Mouse (Mus musculus) megakaryocyte-erythroid progenitor cell, adult 5-6 weeks (primary cell): ENCODE data around the gene Gm11084. TPM values are rescaled to one million over a fixed set of nuclear protein-coding genes. Genes with fewer than 3 reads are reported as not detected.
"Not testable (repeated sequence)": the region's sequence is repeated elsewhere in the genome, so short reads cannot be mapped to it uniquely, and the experiment has no call there.

ENCODE experiments used
- ATAC-seq: replicated peaks from 2 replicates; pipeline ENCODE4 v1.8.0; 2016; ENCODE audit warnings: mild to moderate bottlenecking, inconsistent platforms; ENCODE audit not compliant: severe bottlenecking, poor library complexity, low FRiP score, low TSS enrichment
- total RNA-seq, 2 experiments: library from RNA; stranded (forward) in 1 of 2; stranded (reverse) in 1 of 2; fragments of 200-1000, 215-1000 nt in 1 of 2; fragments of >200 nt in 1 of 2; fragmentation: Nextera tagmentation in 1 of 2; gene quantifications; 2 replicates each; pipeline ENCODE4 v1.2.3; 2014 to 2017

Gm11084 gene
- total RNA-seq (2014; fragmentation: Nextera tagmentation) (not detected in 2 replicates), total RNA-seq (2017) (not detected in 2 replicates)

DNA sequence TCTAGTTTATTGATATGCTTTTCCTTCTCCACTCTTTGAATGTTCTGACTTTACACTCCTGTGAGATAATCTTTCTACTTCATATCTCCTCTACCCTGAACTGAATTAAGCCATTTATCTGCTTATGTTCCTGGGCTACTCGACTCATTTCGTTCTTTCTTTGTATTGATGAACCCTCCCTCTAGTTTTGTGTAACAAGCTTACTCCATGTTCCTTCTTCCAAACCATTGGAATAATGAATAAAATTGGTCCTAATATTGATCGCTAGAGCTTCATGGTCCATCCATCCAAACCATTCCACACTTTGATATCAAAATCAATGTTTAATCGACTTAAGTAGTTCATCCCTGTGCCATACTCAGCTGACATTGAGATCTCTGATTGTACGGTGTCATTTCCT is at the start of gene Gm11084:
TSS of gene Gm11084 (minus strand) at position 101 of the 400 bp plus-strand sequence.
- no peak for ATAC-seq

DNA sequence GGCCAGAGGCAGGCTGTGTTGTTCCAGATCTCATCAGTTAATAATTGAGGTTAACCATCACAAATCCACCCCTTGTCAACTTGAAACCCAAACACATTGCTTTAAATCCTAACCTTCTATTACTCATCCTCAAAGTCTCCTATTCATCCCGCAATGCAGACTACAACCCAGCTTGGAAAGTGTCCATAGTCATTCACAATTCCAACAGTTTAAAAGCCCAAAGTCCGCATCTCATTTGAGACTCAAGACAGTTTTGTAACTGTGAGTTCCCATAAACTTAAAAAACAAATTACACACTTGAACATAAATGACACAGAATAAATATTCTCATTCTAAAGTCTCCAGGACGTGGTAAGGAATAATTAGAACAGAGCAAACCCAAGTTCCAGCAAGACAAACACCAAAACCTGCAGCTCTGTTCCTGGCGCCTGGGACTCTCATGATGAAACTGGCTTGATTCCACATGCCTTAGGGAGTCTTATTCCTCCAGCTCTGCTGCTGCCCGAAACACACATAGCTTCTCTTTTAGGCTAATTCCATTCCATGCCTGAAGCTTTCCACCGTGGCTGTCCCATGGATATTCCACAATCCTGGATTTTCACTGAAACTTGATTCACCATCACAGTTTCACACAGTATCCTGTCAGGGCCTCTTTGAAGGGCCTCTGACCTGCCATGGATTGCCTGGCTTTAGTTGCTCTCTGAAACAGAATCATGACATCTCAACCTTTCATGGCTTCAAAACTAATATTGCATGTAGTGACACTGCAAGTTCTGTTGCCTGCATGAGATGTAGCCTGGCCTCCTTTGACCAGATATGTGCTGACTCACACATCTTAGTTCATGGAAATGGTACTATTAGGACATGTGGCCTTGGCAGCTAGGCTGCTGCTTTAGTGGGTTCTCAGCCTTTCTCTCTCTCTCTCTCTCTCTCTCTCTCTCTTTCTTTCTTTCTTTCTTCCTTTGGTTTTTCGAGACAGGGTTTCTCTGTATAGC is 44.8 kb upstream of the Gm11084 start:
- no peak for ATAC-seq

DNA sequence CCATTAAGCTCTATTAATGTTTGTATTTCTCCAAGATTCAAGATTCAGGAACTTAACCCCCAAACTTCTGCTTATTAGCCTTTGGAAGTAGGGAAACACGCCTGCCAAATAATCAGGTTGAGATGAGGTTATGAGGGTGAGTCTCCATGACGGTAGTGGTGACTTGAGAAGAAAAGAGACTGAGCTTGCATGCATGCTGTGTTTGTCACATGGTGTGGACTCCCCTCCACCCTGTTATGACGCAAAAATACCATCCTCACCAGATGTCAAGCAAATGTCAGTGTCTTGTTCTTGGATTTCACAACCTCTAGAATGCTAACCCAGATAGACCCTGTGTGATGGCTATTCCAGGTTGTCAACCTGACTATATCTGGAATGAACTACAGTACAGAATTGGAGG is 43.3 kb upstream of the Gm11084 start:
- ATAC-seq = no peak

DNA sequence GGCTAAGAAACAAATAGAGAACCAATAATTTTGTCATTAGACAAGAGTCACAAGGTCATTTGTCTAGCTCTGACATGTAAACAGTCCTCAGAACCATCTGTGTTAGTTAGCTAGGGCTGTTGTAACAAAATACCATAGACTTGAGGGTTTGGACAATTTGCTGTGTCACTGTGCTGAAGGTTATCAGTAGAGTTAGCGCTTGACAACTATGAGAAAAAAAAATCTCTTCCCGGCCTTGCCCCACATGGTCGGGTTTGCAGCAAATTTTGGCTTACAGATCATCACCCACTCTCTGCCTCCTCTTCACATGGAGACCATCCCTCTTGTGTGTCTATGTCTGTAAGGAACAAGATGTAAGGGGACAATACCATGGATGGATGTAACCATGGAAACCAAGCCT is 41.5 kb upstream of the Gm11084 start:
- ATAC-seq = peak; percentile 54

DNA sequence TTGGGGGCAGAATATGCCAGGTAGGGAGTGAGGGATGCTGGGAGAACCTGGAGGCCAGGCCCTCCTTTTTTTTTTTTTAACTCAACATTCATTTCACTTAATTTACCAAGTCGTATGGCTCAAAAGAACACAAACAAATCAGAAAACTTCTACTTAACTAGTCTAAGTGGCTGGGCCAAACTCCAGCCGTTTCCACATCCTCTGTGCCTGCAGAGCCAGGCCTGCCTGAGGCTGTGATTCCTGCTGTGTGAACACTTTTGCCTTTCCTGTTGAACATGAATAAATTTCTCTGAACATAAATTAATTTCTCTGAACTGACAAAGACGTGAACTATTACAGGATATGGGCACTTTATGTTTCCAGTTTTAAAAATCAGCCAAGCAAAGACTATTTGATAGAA is 40.6 kb upstream of the Gm11084 start:
- no peak for ATAC-seq

DNA sequence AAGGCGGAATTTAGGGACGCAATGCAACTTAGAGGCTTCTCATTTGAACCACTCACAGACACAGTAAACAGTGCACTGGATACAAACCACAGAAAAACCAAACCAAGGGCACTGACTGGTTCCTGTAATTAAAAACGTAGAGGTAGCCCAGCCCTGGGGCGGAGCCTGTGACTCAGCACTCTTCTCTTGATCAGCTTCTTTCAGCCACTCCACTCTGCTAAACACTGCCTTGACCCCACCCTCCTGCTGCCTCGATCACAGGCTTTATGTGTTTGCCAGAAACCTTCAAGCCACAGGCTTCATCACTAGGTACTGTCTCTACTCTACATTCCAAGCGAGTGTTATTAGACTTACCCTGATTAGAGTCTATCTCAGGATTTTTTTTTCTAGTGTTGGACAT is 37.3 kb upstream of the Gm11084 start:
- ATAC-seq = peak; percentile 89

DNA sequence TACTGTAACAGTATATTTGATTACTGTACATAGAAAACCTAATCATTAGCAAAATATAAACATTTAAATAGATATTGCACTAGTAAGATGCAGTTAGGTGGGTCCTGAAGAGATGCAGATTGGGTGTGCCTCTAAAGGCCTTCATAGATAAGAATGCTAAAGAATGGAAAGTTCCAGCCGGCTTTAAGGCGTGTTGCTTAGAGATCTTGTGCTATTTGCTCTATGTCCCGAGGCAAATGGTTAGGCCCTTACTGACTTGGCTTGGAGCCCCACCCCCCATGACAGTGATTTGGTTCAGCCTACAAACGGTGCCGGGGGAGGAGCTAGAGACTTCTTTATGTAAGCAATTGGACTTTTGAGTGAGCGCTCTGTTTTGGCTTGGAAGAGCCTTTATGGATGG is 34.5 kb upstream of the Gm11084 start:
- ATAC-seq = peak; percentile 83

DNA sequence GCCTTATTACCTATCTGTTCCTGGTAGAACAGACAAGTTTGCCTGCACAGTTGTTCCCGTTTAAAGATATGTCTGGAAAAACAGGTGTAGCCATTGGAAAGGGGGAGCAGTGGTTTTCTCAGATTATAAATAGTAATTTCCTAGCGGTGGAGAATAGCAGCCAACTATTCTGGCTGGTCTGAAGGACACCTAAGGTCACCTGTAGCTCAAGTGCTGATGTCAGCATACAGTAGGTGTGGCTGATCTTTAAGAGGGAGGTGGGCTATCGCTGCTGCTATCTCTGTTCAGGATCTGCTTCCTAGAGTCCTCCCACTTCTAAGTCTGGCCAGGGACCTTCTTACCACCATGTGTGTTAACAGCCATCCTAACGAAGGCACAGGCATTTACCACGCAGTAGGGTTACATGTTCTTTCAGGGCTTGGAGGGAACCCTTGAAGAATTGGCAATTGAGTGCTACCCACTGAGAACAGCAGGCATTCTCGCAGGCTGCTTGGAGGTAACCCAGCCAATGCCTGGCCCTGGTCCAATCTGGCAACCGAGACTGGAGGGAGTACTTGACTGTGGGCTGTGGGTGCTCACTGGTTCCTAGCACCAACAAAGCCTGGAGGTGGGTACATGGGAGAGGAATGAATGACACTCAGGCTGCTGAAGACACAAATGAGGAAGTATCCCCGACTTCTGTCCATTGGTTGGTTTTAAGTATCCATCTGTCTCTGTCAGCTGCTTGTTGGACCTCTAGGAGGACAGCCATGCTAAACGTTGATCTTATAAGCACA is 33.0 kb upstream of the Gm11084 start:
- ATAC-seq = 0 out of 2 replicates have a peak, but pooled peaks have one; percentile 24

DNA sequence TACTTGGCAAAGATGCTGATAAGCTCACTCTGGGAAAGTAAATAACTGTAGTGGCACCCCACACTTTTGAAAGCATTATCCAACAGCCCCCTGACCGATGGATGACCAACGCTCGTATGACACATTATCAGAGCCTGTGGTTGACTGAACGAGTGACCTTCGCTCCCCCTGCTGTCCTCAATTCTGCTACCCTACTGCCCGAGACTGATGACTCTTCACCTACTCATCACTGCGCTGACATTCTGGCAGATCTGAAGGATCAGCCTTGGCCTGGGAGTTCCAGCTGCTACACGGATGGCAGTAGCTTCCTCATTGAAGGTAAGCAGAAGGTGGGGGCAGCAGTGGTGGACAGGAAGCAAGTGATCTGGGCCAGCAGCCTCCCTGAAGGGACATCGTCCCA is 27.5 kb upstream of the Gm11084 start:
- ATAC-seq = not testable (repeated sequence)

DNA sequence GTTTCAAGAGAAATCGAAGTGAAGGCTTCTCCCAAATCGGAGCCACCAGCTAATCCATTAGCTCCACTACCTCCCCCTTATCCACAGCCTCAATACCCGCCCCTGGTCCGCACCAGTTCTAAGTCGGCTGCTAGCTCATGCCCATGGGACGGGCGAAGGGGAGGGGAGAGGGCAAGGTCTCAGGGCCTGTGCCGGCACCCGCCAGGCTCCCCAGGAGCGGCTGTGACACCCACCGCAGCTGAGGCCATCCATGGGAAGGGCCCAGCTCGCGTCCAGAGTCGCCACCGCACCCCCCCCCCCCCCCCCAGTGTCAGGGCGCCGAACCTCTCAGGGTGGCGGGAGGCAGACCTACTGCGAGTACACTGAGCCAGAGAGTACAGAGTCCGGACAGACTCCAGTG is 26.1 kb upstream of the Gm11084 start:
- ATAC-seq = peak; percentile 44; the same call in 1 of the 2 replicates

DNA sequence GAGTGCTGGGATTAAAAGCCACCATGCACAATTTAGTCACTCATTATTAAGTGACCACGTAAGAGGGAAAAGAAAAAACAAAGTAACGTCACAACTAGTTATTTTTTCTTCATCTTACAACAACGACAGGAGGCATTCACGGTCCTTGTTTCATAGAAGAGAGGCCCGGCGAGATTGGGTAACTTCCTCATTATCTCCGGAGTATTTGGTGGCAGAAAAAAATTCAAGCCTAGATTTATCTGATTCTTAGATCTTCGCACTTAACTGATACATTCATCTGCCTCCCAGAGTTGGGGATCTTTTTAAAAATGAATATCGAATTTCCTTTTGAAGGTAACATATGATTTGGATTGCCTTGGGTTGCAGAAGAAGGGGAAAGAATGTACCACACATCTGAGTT is 21.0 kb upstream of the Gm11084 start:
- no peak for ATAC-seq

DNA sequence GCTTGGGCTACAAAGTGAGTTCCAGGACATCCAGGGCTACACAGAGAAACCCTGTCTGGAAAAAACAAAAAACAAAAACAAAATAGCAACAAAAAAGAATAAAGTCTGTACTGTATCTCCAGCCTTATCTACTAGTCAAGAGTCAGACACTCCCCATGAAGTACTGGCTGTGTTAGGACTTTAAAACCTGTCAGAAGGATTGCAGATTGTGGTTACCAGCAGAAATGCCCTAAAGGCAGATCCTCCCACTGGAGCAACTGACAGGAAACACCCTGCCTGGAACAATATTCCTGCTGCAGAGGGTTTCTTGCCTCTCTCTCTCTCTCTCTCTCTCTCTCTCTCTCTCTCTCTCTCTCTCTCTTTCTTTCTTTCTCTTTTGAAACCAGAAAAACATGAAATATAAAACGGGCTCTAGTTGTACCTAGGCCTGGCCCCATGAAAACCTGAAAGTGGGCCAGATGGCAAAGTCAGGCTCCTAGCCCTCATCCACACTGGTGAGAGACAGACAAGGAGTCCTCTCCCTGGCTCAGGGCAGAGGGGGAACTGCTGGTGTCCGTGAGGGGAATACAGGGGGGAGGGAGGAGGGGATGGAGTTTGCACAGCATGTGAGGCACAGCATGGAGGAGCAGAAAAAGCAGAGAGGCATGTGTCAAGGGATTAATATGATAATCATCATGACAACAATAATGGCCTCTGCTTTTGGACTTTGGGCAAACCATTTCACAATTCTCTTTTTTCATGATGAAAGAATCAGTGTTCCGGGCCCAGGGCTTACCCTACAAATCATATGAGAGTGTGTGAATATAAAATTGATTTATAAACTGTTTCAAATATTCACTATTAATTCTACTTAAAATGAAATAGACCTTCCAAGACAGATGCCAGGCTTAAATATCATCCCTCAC is 19.3 kb upstream of the Gm11084 start:
- peak; percentile 68 for ATAC-seq

DNA sequence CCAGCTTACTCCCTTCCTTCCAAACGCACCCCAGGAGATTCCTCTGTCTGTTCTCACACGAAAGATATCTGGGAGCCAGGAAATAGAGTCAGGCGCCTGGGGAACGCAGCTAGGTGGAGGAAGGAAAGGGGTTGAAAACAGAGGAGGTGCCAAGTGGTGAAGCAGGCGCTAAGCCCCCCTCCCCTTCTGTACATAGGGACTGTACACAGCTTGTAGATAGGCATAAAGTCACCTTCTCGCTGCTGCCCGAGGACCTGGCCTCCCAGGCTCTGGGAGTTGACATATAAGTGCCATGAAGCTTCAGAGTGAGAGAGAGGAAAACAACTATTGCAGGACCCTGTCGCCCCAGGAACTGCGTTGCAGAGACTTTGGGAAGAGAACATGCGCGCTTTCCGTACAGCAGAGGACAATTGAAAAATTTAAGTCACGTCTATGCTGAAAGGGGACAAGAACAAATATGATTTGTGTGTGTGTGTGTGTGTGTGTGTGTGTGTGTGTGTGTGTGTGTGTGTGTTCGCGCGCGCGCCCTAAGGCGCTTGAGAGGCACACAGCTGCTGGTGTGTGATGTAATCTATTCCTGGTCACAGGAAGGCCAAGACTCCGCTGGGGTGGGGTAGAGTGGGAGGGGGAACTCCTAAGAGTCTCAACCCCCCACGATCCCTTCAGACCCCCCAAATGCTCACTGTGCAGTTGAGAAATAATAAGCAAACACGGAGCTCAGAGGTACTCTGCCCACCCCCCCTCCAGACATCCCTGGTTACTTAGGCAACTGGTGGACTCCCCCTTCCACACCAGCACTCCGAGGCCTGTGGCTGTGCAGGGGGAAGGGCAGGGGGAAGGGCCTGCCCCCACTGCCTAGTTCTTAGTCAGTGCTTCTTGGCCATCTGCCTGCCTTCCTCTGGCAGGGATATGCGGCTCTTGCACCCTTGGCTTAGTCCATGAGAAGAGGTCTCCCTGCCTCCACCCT is 17.5 kb upstream of the Gm11084 start:
- ATAC-seq = peak; percentile 43; the same call in 1 of the 2 replicates

DNA sequence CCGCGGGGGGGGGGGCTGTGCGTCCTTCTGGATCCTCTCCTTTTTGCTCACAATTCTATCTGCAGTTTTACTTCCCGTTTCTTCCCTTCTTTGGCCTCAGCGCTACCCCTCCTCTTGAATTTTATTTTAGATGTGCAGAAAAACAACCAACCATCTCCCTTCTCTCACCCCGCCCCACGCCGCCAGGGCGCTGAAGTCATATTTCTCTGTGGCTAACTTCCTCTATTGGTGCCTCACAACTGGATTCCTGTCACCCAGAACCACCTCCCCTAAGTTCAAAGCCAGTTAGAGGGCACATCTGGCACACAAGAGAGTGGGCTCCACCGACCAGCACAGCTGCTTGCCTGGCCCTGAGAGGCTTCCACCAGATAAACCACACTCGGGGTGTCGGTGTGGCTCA is 16.5 kb upstream of the Gm11084 start:
- ATAC-seq = peak; percentile 18; the same call in 1 of the 2 replicates

DNA sequence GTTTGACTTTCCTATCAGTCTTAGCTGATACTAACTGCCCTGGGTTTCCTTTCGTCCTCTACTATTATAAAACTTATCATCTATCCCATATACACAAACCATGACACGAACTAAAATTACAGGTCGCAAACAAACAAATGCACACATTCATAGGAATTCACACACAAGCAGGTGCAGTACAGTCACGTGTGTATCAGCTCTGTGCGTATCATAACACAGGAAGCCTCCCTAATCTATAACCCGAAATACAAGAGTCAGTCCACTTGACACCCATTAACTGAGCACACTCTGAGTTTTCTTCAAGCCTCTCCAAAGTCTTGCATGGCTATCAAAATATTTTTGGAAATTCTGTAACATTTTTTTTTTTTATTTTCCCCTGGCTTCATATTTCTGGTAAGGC is 15.9 kb upstream of the Gm11084 start:
- no peak for ATAC-seq

DNA sequence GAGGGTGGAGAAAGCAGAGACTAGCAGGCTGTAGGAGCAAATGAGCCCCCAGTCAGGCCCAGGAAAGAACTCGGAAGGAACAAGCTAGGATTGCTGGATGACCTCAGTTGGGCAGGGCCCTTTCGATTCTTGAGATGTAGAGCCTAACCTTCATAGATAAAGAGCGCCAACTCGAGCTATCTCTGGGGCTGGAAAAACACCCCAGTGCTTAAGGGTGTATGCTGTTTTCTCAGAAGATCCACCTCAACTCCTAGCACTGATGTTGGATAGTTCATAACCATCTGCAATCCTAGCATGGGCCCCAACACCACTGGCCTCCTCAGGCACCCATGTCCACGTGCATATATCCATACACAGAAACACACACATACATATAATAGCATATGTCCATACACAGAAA is 15.5 kb upstream of the Gm11084 start:
- ATAC-seq = peak; percentile 30

DNA sequence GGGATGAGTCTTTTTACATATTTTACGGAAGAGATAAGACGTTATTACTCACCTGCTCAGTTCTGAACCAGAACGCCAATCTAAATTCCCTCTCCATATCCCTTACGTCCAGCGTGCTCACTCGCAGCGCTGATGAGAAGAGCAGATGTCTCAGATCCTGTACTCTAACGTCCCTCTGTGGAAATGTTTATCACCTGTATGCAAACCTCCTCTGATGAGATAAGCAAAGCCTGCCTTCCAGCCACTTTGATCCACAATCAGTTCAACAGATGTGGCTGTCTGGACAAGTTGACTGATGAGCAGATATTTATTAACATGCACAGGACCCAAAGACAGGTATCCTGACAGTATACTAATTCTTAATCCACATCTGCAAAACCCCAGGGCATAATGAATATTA is 13.7 kb upstream of the Gm11084 start:
- ATAC-seq = no peak

DNA sequence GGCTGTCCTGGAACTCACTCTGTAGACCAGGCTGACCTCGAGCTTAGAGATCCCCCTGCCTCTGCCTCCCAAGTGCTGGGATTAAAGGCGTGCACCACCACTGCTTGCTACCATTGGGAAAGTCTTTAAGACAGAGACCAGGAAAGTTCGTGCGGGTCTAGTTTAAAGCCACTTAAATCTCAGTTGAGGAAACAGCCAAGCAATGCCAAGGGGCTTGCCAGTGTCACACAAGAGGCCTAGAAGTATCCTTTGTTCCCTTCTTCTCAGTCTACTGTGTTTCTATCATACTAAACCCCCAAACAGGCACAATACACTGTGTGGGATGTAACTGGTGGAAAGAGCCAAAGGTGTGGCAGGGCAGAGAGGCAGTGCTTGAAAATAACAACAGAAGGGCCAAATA is 11.1 kb upstream of the Gm11084 start:
- no peak for ATAC-seq
